Mouse (Mus musculus) liver, embryonic 13.5 days (tissue): Measurements from ENCODE around the gene Baz2b. TPM values are rescaled to one million over a fixed set of nuclear protein-coding genes. Genes with fewer than 3 reads are reported as not detected.

Experiments
- ATAC-seq: fragments of 200-750 bp; cut with Nextera tagmentation; 2 replicates; pipeline ENCODE4 v1.8.0; 2017; ENCODE audit warnings: low read depth, mild to moderate bottlenecking, moderate number of reproducible peaks, moderate library complexity
- DNase-seq: peaks from one replicate; pipeline ENCODE4 v3.0.0; 2022
- H3K27ac ChIP-seq: fragments of 300-500 bp; sonication (generic); 2 replicates; pipeline ENCODE4 v1.5.1; 2015; ENCODE audit warnings: moderate library complexity, mild to moderate bottlenecking, inconsistent platforms
- H3K27me3 ChIP-seq: fragments of 300-500 bp; sonication (generic); 2 replicates; pipeline ENCODE4 v1.6.1; 2015; ENCODE audit warnings: mild to moderate bottlenecking, inconsistent platforms
- H3K36me3 ChIP-seq: fragments of 300-500 bp; sonication (generic); 2 replicates; pipeline ENCODE4 v1.6.1; 2015; ENCODE audit warnings: mild to moderate bottlenecking, inconsistent platforms
- H3K4me1 ChIP-seq: fragments of 300-500 bp; sonication (generic); replicated peaks from 2 replicates; pipeline ENCODE4 v1.6.1; 2015; ENCODE audit warnings: inconsistent platforms
- H3K4me2 ChIP-seq: fragments of 300-500 bp; sonication (generic); 2 replicates; pipeline ENCODE4 v1.6.1; 2015; ENCODE audit warnings: inconsistent platforms, mild to moderate bottlenecking, moderate library complexity
- H3K4me3 ChIP-seq: fragments of 300-500 bp; sonication (generic); replicated peaks from 2 replicates; pipeline ENCODE4 v1.5.1; 2015; ENCODE audit warnings: mild to moderate bottlenecking, inconsistent platforms
- H3K9ac ChIP-seq: fragments of 300-500 bp; sonication (generic); 2 replicates; pipeline ENCODE4 v1.6.1; 2015; ENCODE audit warnings: mild to moderate bottlenecking, inconsistent platforms
- H3K9me3 ChIP-seq: fragments of 300-500 bp; sonication (generic); replicated peaks from 2 replicates; pipeline ENCODE4 v1.6.1; 2016; ENCODE audit warnings: inconsistent platforms
- WGBS: fragments of 180-500 bp; shearing (Covaris S2); methylation state at CpG from one replicate; pipeline ENCODE4 v1.1.7; 2015; ENCODE audit not compliant: insufficient replicate concordance; 5-methylcytosine and 5-hydroxymethylcytosine counted together
- polyA plus RNA-seq: library from polyadenylated mRNA; unstranded; fragments of >200 nt; fragmentation: Nextera tagmentation; extraction: Ambion mirVana; gene quantifications from 2 replicates; pipeline ENCODE4 v1.2.1, GENCODE M21; 2015

The Baz2b gene
- polyA plus RNA-seq, 1 experiment from 2014 or later = 14.4 TPM

DNA sequence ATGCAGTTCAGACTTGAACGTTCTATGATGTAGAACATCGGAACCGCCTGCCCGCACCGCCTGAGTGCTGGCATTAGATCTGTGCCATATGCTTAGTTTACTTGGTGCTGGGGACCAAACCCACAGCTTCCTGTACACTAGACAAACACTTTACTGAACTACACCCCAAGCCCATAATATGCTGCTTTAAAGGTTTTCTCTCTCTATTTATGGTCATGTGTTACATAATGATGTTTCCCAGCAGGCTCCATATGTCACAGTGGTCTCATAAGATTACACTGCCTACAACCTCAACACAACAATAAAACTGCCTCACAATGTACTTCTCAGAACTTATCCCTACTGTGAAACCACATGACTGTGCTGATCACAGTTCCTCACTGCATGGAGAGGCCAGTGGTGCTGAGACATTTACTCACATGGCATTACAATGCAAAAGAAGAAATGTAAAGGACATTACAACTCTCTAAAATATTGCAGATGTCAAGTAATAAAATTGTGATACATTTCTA lies 9.5 kb downstream of the Baz2b start:
- 88% methylated on average over 5 of the region's 5 CpGs for WGBS
- Histone ChIP-seq H3K36me3 (peaks cover 6% of the 10 kb centered on the region), H3K9me3 (no peaks in the 10 kb centered on the region), H3K27ac (no peak overlapping the region), H3K4me3 (no peak overlapping the region), H3K4me1 (peaks cover 30% of the 10 kb centered on the region), H3K9ac (no peak overlapping the region), H3K27me3 (no peaks in the 10 kb centered on the region), H3K4me2 (no peak overlapping the region)
- no peak for ATAC-seq
- no peak for DNase-seq

DNA sequence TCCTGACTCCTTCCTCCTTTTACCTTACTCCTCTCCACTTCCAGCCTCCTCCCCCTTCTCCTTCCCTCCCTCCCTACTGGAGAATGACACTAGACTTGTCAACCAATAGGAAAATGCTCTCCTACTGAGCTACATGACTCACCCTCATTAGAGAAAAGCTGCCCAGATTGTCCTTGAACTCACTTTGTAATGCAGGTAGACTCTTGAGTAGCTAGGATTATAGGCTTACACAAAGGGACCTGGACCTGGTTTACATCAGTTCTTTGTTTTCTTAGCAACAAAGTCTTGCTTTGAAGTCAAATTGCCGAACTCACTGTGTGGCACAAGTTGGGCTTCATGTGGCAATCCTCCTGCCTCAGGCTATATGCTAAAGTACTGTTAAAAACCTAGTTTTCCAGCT lies 12.8 kb downstream of the Baz2b start:
- Histone ChIP-seq H3K27me3 (no peaks in the 10 kb centered on the region), H3K36me3 (no peaks in the 10 kb centered on the region), H3K9me3 (no peaks in the 10 kb centered on the region), H3K27ac (no peak overlapping the region), H3K9ac (no peak overlapping the region), H3K4me1 (peaks cover 5% of the 10 kb centered on the region), H3K4me2 (no peak overlapping the region), H3K4me3 (no peak overlapping the region)
- ATAC-seq = no peak
- 64% methylated on average over 1 of the region's 1 CpGs for WGBS
- DNase-seq = no peak

DNA sequence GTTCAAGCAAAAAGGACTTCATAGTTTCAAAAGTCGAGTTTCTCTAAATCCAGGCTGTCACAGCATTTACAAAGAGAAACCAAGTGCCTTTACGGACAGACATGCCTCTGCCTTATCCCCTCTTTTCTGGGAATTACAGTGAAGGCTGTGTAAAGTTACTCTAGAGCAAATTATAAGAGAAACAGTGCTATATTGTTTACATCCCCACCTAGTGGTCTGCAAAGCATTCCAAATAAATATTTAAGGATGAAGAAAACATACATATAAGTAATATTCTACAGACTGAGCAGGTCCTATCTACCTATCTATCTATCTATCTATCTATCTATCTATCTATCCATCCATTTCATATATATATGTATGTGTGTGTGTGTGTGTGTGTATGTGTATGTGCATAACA lies 27.9 kb downstream of the Baz2b start:
- no peaks in the 10 kb centered on the region for H3K4me1 ChIP-seq
- H3K4me2 ChIP-seq = no peak overlapping the region
- H3K9me3 ChIP-seq = no peaks in the 10 kb centered on the region
- DNase-seq = no peak
- no peak overlapping the region for H3K9ac ChIP-seq
- no peak overlapping the region for H3K4me3 ChIP-seq
- WGBS = 29% methylated on average over 2 of the region's 2 CpGs
- no peak overlapping the region for H3K27ac ChIP-seq
- no peak for ATAC-seq
- no peaks in the 10 kb centered on the region for H3K27me3 ChIP-seq
- H3K36me3 ChIP-seq = no peaks in the 10 kb centered on the region

DNA sequence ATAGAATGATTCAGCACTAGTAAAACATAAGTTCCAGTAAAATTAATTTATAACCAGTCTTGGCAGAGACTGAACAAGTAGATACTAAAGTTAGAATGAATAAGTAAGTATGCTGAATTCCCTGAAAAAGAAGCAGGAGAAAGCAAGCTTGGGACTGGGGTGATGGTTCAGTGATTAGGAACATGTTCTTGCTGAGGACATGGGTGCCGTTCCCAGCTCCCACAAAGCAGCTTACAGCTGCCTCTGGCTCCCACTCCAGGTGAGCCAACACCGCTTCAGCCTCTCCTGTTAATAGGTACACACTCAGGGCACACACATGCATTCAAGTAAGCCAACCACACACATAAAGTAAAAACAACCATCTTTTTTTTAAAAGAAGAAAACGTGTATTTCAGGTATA lies 32.1 kb downstream of the Baz2b start:
- DNase-seq = no peak
- 77% methylated on average over 3 of the region's 3 CpGs for WGBS
- H3K9me3 ChIP-seq = no peaks in the 10 kb centered on the region
- no peaks in the 10 kb centered on the region for H3K36me3 ChIP-seq
- no peak overlapping the region for H3K9ac ChIP-seq
- no peak for ATAC-seq
- no peak overlapping the region for H3K27ac ChIP-seq
- no peak overlapping the region for H3K4me2 ChIP-seq
- H3K4me1 ChIP-seq = peaks cover under 1% of the 10 kb centered on the region; the same call in 1 of the 2 replicates
- no peaks in the 10 kb centered on the region for H3K27me3 ChIP-seq
- no peak overlapping the region for H3K4me3 ChIP-seq

DNA sequence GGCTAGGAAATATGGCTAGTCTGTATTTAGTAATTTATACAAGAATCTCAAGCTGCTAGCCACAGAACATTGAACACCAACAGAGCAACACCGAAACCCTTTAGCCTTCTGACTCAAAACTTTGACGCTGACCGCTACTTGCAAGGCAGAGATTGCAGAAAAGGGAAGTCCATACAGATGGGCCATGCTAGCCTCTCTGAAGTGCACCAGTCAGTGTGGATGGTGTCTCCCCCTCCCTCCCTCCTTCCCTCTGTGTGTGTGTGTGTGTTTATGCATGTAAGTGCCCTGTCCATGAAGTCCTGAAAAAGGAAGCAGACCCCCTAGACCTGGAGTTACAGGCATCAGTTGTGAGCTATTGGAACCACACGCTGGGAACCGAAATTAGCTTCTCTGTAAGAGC lies 33.6 kb downstream of the Baz2b start:
- H3K9me3 ChIP-seq = no peaks in the 10 kb centered on the region

DNA sequence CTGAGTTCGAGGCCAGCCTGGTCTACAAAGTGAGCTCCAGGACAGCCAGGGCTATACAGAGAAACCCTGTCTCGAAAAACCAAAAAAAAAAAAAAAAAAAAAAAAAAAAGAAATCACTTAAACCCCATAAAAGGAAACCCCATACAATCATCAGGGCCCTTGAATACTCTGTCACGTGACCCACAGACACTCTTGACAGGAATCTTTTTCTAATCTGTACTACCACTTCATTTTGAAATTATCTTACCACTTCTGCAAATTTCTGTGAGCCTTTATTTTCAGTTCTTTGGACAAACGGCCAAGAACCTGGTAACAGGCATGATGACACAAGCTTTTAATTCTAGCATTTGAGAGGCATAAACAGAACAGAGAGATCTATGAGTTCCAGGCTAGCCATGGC lies 34.6 kb downstream of the Baz2b start:
- Histone ChIP-seq H3K4me1 (peaks cover 9% of the 10 kb centered on the region; the same call in 1 of the 2 replicates), H3K27ac (no peak overlapping the region), H3K27me3 (no peaks in the 10 kb centered on the region), H3K9ac (no peak overlapping the region), H3K36me3 (no peaks in the 10 kb centered on the region), H3K9me3 (no peaks in the 10 kb centered on the region), H3K4me2 (no peak overlapping the region), H3K4me3 (no peak overlapping the region)
- 68% methylated on average over 3 of the region's 4 CpGs for WGBS
- DNase-seq (no peak), ATAC-seq (no peak)

More for the DNA sequence above, 33.6 kb downstream of the Baz2b start:
- peaks cover 9% of the 10 kb centered on the region; the same call in 1 of the 2 replicates for H3K4me1 ChIP-seq
- no peak overlapping the region for H3K4me2 ChIP-seq
- no peak overlapping the region for H3K4me3 ChIP-seq
- no peak overlapping the region for H3K9ac ChIP-seq
- ATAC-seq (no peak), DNase-seq (no peak)
- H3K27me3 ChIP-seq = no peaks in the 10 kb centered on the region
- no peaks in the 10 kb centered on the region for H3K36me3 ChIP-seq
- no peak overlapping the region for H3K27ac ChIP-seq
- 52% methylated on average over 5 of the region's 5 CpGs for WGBS

DNA sequence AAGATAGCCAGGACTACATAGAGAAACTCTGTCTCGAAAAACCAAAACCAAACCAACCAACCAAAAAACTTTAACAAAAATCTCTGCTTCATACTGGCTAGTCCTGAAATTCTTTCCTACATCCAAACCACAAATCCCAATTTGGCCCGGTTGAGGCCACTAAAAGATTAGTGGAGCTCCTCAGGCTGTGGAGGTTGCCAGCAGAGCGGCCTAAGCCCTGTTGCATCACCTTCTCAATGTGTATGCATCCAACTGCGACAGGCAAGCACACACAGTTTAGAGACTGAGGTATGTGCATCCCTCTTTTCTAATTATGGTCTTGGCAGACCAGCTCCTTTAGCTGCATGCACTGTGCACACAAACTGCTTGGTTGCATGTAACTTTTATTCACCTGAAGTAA lies 36.0 kb downstream of the Baz2b start:
- no peak overlapping the region for H3K4me3 ChIP-seq
- WGBS = 81% methylated on average over 4 of the region's 4 CpGs
- no peak overlapping the region for H3K27ac ChIP-seq
- H3K27me3 ChIP-seq = no peaks in the 10 kb centered on the region
- no peaks in the 10 kb centered on the region for H3K9me3 ChIP-seq
- no peak overlapping the region for H3K4me2 ChIP-seq
- peaks cover 9% of the 10 kb centered on the region; the same call in 1 of the 2 replicates for H3K4me1 ChIP-seq
- no peak for ATAC-seq
- H3K9ac ChIP-seq = no peak overlapping the region
- DNase-seq = no peak
- no peaks in the 10 kb centered on the region for H3K36me3 ChIP-seq

DNA sequence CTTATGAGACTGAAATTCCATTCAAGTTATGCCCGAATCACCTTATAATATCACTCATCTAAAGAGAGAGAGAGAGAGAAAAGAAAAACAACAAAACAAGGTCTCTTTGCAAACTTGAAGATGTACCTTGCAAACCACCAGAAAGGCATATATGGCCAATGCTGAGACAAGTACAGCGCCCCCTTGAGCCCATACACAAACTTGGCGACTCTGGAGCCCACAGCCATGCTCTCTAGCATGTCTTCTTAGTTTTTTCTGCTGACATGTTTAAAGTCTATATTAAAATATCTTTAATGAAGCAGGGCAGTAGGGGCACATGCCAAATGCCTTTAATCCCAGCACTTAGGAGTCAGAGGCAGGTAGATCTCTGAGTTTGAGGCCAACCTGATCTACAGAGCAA lies 36.4 kb downstream of the Baz2b start:
- ATAC-seq (no peak), DNase-seq (no peak)
- H3K4me2 ChIP-seq = no peak overlapping the region
- no peak overlapping the region for H3K27ac ChIP-seq
- no peaks in the 10 kb centered on the region for H3K36me3 ChIP-seq
- WGBS = 50% methylated on average over 3 of the region's 3 CpGs
- H3K9ac ChIP-seq = no peak overlapping the region
- no peak overlapping the region for H3K4me3 ChIP-seq
- no peaks in the 10 kb centered on the region for H3K27me3 ChIP-seq
- H3K9me3 ChIP-seq = no peaks in the 10 kb centered on the region
- peaks cover 9% of the 10 kb centered on the region; the same call in 1 of the 2 replicates for H3K4me1 ChIP-seq

DNA sequence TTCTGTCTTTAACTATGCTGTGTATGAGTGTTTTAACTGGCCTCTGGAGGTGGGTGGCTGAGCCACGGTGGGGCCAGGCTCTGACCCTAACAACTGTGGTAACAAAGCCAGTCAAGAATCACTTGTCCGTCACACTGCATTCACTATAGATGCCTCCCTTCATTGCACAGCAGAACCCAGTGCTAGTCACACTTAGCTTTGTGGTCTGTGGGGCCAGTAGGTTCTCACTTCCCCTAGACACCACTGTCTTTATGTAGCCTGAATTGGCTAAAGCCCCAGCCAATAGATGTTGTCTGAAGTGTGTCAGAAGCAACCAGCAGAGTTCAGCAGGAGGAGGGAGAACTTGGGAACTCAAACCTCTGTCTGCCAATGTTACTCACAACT lies 37.1 kb downstream of the Baz2b start:
- H3K4me2 ChIP-seq = no peak overlapping the region
- no peak for DNase-seq
- H3K27ac ChIP-seq = no peak overlapping the region
- no peaks in the 10 kb centered on the region for H3K36me3 ChIP-seq
- H3K4me3 ChIP-seq = no peak overlapping the region
- ATAC-seq = no peak
- no peaks in the 10 kb centered on the region for H3K27me3 ChIP-seq
- peaks cover 9% of the 10 kb centered on the region; the same call in 1 of the 2 replicates for H3K4me1 ChIP-seq
- no peak overlapping the region for H3K9ac ChIP-seq
- 37% methylated on average over 2 of the region's 2 CpGs for WGBS
- H3K9me3 ChIP-seq = no peaks in the 10 kb centered on the region

DNA sequence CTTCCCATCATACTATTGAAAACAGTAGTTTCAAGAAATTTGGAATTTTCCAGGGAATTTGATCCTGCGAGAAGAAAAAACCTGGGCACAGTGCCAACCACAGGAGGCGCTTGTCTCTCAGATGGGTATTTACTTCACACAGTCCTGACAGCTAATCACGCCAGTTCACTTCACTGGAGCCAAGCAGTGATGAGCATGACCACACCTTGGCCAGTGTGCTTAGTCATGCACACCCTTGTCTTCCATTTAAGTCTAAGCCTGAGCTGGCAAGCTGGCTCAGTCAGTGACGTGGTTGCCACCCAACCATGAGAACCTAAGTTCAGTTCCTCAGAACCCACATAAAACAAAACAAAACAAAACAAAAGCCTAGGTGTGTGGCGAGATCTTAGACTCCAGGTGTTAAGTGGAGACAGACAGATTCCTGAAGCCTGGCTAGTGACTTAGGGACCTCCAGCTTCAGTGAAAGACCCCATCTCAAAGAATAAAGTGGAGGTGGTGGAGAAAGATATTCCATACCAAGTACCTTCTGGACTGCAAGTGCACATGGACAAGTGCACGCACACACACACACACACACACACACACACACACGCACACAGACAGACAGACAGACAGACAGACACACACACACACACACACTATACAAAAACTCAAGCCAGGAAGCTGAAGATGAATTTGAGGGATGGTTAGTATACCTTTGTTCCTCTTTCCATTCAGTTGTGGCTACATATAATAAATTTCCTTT lies 37.7 kb downstream of the Baz2b start:
- Histone ChIP-seq H3K27ac (no peak overlapping the region), H3K9me3 (no peaks in the 10 kb centered on the region), H3K4me3 (no peak overlapping the region), H3K36me3 (no peaks in the 10 kb centered on the region), H3K4me1 (peaks cover 9% of the 10 kb centered on the region; the same call in 1 of the 2 replicates), H3K4me2 (no peak overlapping the region), H3K9ac (no peak overlapping the region), H3K27me3 (no peaks in the 10 kb centered on the region)
- WGBS = 56% methylated on average over 7 of the region's 7 CpGs
- no peak for ATAC-seq
- no peak for DNase-seq

DNA sequence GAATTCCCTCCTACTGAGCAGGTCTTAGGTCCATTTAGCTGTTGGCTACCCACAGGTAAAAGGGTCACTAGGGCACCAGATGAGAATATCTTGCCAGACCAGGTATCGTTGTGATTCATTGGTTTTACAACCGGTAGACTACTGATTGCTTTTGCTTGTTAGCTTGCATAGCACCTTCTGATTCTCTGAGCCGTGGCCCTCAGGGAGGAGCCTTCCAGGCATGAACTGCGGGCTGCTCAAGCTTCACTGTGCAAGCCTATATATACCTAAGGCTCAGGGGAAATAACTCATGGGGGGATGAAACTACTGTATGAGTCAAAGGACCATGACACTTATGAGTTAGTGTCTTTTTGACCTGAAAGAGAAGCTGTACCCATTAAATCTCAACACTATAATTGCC lies 42.8 kb downstream of the Baz2b start:
- whole genome bisulfite sequencing = 85% methylated on average over 4 of the region's 4 CpGs
- no peak overlapping the region for H3K27ac ChIP-seq
- no peak for DNase-seq
- no peaks in the 10 kb centered on the region for H3K36me3 ChIP-seq
- H3K4me2 ChIP-seq = no peak overlapping the region
- no peaks in the 10 kb centered on the region for H3K27me3 ChIP-seq
- ATAC-seq = no peak
- H3K4me3 ChIP-seq = no peak overlapping the region
- H3K9me3 ChIP-seq = no peaks in the 10 kb centered on the region
- H3K9ac ChIP-seq = no peak overlapping the region
- H3K4me1 ChIP-seq = peaks cover 19% of the 10 kb centered on the region

DNA sequence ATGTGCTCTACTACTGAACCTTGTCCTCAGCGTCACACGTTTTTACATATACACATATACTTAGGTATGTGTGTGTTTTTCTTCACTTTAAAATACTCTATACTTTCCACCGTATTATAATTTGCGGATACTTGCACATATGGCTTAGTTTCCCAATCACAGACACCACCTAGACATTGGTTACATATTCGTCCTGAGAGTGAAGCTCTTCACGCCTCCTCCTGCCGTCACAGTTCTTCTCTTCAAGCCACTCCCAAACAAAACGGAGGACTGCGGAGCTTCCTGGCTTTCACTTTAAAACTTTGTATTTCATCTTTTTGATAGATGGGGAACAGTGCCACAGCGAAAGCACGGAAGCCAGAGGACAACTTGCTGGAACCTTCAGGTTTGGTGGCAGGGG lies 44.0 kb downstream of the Baz2b start:
- Histone ChIP-seq H3K27me3 (no peaks in the 10 kb centered on the region), H3K36me3 (no peaks in the 10 kb centered on the region), H3K9ac (no peak overlapping the region), H3K4me3 (no peak overlapping the region), H3K9me3 (no peaks in the 10 kb centered on the region), H3K4me2 (no peak overlapping the region), H3K4me1 (peaks cover 16% of the 10 kb centered on the region), H3K27ac (no peak overlapping the region)
- 86% methylated on average over 11 of the region's 11 CpGs for WGBS
- ATAC-seq (no peak), DNase-seq (no peak)
